Mouse (Mus musculus) Patski (cell line): ENCODE data around the gene Fcgr2b. TPM values are rescaled to one million over a fixed set of nuclear protein-coding genes. Genes with fewer than 3 reads are reported as not detected.
"Not testable (repeated sequence)": the region's sequence is repeated elsewhere in the genome, so short reads cannot be mapped to it uniquely, and the experiment has no call there.

Source experiments
- ATAC-seq: fragments of 100-300 bp; one replicate; pipeline ENCODE4 v1.8.0; 2021
- CTCF ChIA-PET: fragments of 350-600 bp; sonication (Branson Sonifier 250); formaldehyde crosslinking; loops from one replicate; lab custom pipeline; 2022; ENCODE audit warnings: inconsistent platforms; lab: Charles Lee
- POLR2A ChIA-PET: fragments of 350-600 bp; sonication (Branson Sonifier 250); formaldehyde crosslinking; loops from one replicate; lab custom pipeline; 2022; ENCODE audit warnings: antibody characterized with exemption, inconsistent platforms; lab: Charles Lee
- DNase-seq: peaks from one replicate; pipeline ENCODE4 v3.0.0-alpha.2; 2011; ENCODE audit warnings: low read depth, low spot score
- H3K27me3 ChIP-seq: fragments of 371-371 bp; one replicate; pipeline ENCODE4 v1.5.1; 2021
- CTCF ChIP-seq: fragments of 100-300 bp; IDR thresholded peaks from one replicate; pipeline ENCODE4 v1.5.1; 2021
- in situ Hi-C: fragments of 300-500 bp; cut with MboI; formaldehyde crosslinking; loops from 3 replicates; pipeline ENCODE4 v1.11.1; 2018; ENCODE audit warnings: low pct_unique_long_range_greater_than_20kb, mixed read lengths
- polyA plus RNA-seq: library from polyadenylated mRNA; unstranded; gene quantifications from one replicate; pipeline ENCODE4 v1.2.3, GENCODE M21; 2021

The Fcgr2b gene
- polyA plus RNA-seq, 1 experiment from 2014 or later, result 0.08 TPM

DNA sequence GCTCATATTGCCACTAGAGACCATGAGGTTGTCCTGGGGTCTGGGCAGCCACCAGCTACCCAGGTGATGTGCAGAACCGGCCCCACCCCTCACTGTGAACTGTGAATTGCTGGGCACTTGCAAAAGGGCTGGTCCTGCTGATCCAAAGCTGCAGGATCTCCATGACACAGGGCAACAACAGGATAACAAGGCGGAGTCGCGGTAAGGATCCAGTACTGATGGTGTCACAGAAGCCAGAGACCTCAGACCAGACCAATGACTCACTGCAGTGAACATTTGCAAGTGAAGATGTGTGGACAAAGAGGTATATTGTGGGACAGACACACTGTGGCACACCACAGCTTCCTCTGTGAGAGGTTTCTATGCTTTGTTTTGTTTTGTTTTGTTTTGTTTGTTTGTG is 2.3 kb upstream of the Fcgr2b start:
- CTCF ChIA-PET, result no interaction called here
- DNase-seq (no peak), ATAC-seq (no peak)
- in situ Hi-C loops, result loop anchor here (25.0 kb wide), 1 partner anchor 341 kb away; the partner anchor contains the start of gene Olfml2b
- TF ChIP-seq CTCF, result no peak
- no peaks in the 10 kb centered on the region for H3K27me3 ChIP-seq
- POLR2A ChIA-PET, result no interaction called here

GRCm38 (mm10) chr1:170975751-170976161 is 591 bp downstream of the Fcgr2b start:
- in situ Hi-C loops, result loop anchor here (25.0 kb wide), 1 partner anchor 338 kb away; the partner anchor contains the start of gene Olfml2b
- ChIA-PET CTCF (interaction anchor here (1.0 to 1.7 kb wide), 2 partner anchors 21 to 80 kb away, joined by 4 to 6 read pairs; no protein-coding TSS in a partner anchor), POLR2A (no interaction called here)
- DNase-seq (no peak), ATAC-seq (no peak)
- no peaks in the 10 kb centered on the region for H3K27me3 ChIP-seq
- TF ChIP-seq CTCF, result no peak

GRCm38 (mm10) chr1:170975350-170975749 is 997 bp downstream of the Fcgr2b start:
- ATAC-seq, H3K27me3 ChIP-seq, DNase-seq, POLR2A ChIA-PET: not testable (repeated sequence)
- CTCF ChIA-PET, result interaction anchor here (1.7 kb wide), 2 partner anchors 21 to 74 kb away, joined by 6 to 9 read pairs; no protein-coding TSS in a partner anchor
- in situ Hi-C loops, result loop anchor here (25.0 kb wide), 1 partner anchor 338 kb away; the partner anchor contains the start of gene Olfml2b

DNA sequence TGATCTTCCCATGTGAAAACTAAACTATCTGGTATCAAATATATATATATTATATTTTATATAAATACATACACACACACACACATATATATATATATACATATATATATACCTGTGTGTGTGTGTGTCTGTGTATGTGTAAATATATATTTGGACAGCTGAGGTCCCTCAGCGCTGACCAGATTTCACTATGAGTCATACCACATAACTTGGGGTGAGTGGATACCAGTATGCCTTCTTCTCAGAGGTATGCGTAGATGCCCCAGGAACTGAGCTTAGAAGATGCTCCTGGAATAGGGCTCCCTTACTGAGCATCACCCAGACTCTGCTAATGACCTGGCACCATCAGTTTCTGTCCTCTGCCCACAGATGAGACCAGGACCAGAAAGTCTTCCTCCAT is 1.6 kb downstream of the Fcgr2b start:
- in situ Hi-C loops, result loop anchor here (25.0 kb wide), 1 partner anchor 337 kb away; the partner anchor contains the start of gene Olfml2b
- POLR2A ChIA-PET, result no interaction called here
- TF ChIP-seq CTCF, result no peak

GRCm38 (mm10) chr1:170974171-170974570 is 2.2 kb downstream of the Fcgr2b start:
- no peak for DNase-seq
- ATAC-seq, result no peak
- ChIA-PET CTCF (interaction anchor here (1.7 kb wide), 1 partner anchor 72 kb away, joined by 9 read pairs; no protein-coding TSS in a partner anchor), POLR2A (no interaction called here)
- TF ChIP-seq CTCF, result no peak
- H3K27me3 ChIP-seq, result no peaks in the 10 kb centered on the region
- in situ Hi-C loops, result no loop called here

More for the DNA sequence above, 1.6 kb downstream of the Fcgr2b start:
- no peaks in the 10 kb centered on the region for H3K27me3 ChIP-seq
- DNase-seq (no peak), ATAC-seq (no peak)
- CTCF ChIA-PET, result interaction anchor here (1.7 kb wide), 2 partner anchors 22 to 73 kb away, joined by 6 to 9 read pairs; no protein-coding TSS in a partner anchor

DNA sequence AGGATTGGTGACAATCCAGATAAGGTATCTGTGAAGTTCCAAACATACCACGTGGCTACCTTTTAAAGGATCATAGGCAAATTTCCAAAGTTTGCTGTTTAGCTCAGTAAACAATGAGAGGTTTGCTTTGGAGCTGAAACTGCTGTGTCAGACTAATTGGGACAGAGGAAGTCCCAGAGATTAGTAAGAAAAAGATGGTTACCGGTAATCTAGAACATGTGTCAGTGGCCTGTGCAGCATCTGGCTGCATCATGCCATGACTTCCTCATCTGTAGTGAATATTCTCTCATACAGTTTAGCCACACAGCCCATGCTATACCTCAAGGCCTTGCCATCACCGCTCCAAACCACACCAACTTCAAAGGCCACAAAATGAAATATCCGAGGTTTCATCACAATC is 3.4 kb downstream of the Fcgr2b start:
- in situ Hi-C loops, result no loop called here
- ChIA-PET POLR2A (no interaction called here), CTCF (interaction anchor here (1.0 kb wide), 1 partner anchor 12 kb away, joined by 3 read pairs; no protein-coding TSS in a partner anchor)
- no peak for TF ChIP-seq CTCF
- H3K27me3 ChIP-seq, result no peaks in the 10 kb centered on the region
- ATAC-seq, result no peak
- DNase-seq, result no peak

- TF ChIP-seq CTCF, result no peak
- DNase-seq, result no peak
- ChIA-PET POLR2A (no interaction called here), CTCF (interaction anchor here (1.0 kb wide), 1 partner anchor 12 kb away, joined by 3 read pairs; no protein-coding TSS in a partner anchor)
- no peaks in the 10 kb centered on the region for H3K27me3 ChIP-seq
- no peak for ATAC-seq
- in situ Hi-C loops, result no loop called here
These were observed 3.9 kb downstream of the Fcgr2b start for GRCm38 (mm10) chr1:170972494-170972893.

GRCm38 (mm10) chr1:170968576-170968975 is 7.8 kb downstream of the Fcgr2b start:
- no peak for ATAC-seq
- TF ChIP-seq CTCF, result no peak
- no peaks in the 10 kb centered on the region for H3K27me3 ChIP-seq
- in situ Hi-C loops, result no loop called here
- ChIA-PET POLR2A (no interaction called here), CTCF (no interaction called here)
- DNase-seq, result no peak

GRCm38 (mm10) chr1:170967581-170967980 is 8.8 kb downstream of the Fcgr2b start:
- POLR2A ChIA-PET, result no interaction called here

GRCm38 (mm10) chr1:170963087-170963486 is 13.3 kb downstream of the Fcgr2b start:
- H3K27me3 ChIP-seq, result no peaks in the 10 kb centered on the region
- in situ Hi-C loops, result no loop called here
- TF ChIP-seq CTCF, result no peak
- ChIA-PET CTCF (no interaction called here), POLR2A (no interaction called here)
- ATAC-seq, result no peak
- no peak for DNase-seq

More at GRCm38 (mm10) chr1:170967581-170967980, 8.8 kb downstream of the Fcgr2b start:
- ATAC-seq (no peak), DNase-seq (no peak)
- CTCF ChIA-PET, result interaction anchor here (0.8 to 1.2 kb wide), 2 partner anchors 38 to 73 kb away, joined by 3 read pairs; no protein-coding TSS in a partner anchor
- H3K27me3 ChIP-seq, result no peaks in the 10 kb centered on the region
- no peak for TF ChIP-seq CTCF
- in situ Hi-C loops, result no loop called here

GRCm38 (mm10) chr1:170962301-170962700 is 14.0 kb downstream of the Fcgr2b start:
- no peaks in the 10 kb centered on the region for H3K27me3 ChIP-seq
- in situ Hi-C loops, result no loop called here
- ATAC-seq (no peak), DNase-seq (no peak)
- ChIA-PET CTCF (no interaction called here), POLR2A (no interaction called here)
- TF ChIP-seq CTCF, result no peak
